Mouse (Mus musculus) left cerebral cortex, adult 6 months (tissue): ENCODE measurements around the gene Egfem1. TPM values are rescaled to one million over a fixed set of nuclear protein-coding genes. Genes with fewer than 3 reads are reported as not detected.

Experiments
- long read RNA-seq, 2 experiments: library from polyadenylated mRNA; unstranded; transcript quantifications; one replicate each; pipeline ENCODE4 v2.0.0; 2019 to 2020
- polyA plus RNA-seq: library from polyadenylated mRNA; unstranded; fragments of <200 nt; fragmentation: Nextera tagmentation; gene quantifications from 2 replicates; pipeline ENCODE4 v1.2.3, GENCODE M21; 2021

The Egfem1 gene
- polyA plus RNA-seq = 2.7 and 5.0 TPM in 2 replicates
- long read RNA-seq, experiment 1, partial matches to known transcripts = 0 of 3 reads
- long read RNA-seq, experiment 1, other reads (novel, unspliced or antisense) = 3 of 3 reads
- long read RNA-seq, experiment 2, partial matches to known transcripts = 0 of 1 reads
- long read RNA-seq, experiment 2, other reads (novel, unspliced or antisense) = 1 of 1 reads

GRCm38 (mm10) chr3:29081952-29082295 is at the start of gene Egfem1:
Egfem1 (plus strand) TSS chr3:29082023.

Other genes with a start within 250 kb of the Egfem1 start
- not detected in 2 replicates for gene Gm1527, start 189.4 kb upstream of the Egfem1 start, polyA plus RNA-seq